Mouse (Mus musculus): Measurements from ENCODE around the gene Ubtf. TPM values are rescaled to one million over a fixed set of nuclear protein-coding genes. Genes with fewer than 3 reads are reported as not detected.
A peak's percentile ranks its signal among the peaks of the same experiment; 100 is the strongest.

Ubtf gene
- polyA plus RNA-seq, 1 experiment = 27.7 TPM

- peaks cover 9% of the 10 kb centered on the region for H3K4me1 ChIP-seq (ENCODE audit: control insufficient read depth, insufficient read depth, low read length)
- H3K4me3 ChIP-seq (replicated peaks; ENCODE audit: extremely low read depth, low read depth, low read length) = no peak overlapping the region
- WGBS = 69% methylated on average over 1 of the region's 1 CpGs
- DNase-seq = no peak
- no peak for TF ChIP-seq CTCF (IDR thresholded peaks at IDR 0.05; ENCODE audit: insufficient read depth, low read length)
- TF ChIP-seq POLR2A (IDR thresholded peaks at IDR 0.05; ENCODE audit: borderline replicate concordance, extremely low read depth, low read depth, low read length) = no peak
Observed at GRCm38 (mm10) chr11:102337921-102338320, 18.4 kb upstream of the Ubtf start.

GRCm38 (mm10) chr11:102336191-102336590, 16.6 kb upstream of the Ubtf start:
- Histone ChIP-seq H3K4me3 (replicated peaks; ENCODE audit: extremely low read depth, low read depth, low read length) (no peak overlapping the region), H3K4me1 (ENCODE audit: control insufficient read depth, insufficient read depth, low read length) (peaks cover 9% of the 10 kb centered on the region)
- DNase-seq = no peak
- 58% methylated on average over 1 of the region's 1 CpGs for WGBS
- no peak for TF ChIP-seq CTCF (IDR thresholded peaks at IDR 0.05; ENCODE audit: insufficient read depth, low read length)
- no peak for TF ChIP-seq POLR2A (IDR thresholded peaks at IDR 0.05; ENCODE audit: borderline replicate concordance, extremely low read depth, low read depth, low read length)

GRCm38 (mm10) chr11:102334973-102335700, 15.6 kb upstream of the Ubtf start:
- WGBS = 22% methylated on average over 9 of the region's 9 CpGs
- TF ChIP-seq CTCF (IDR thresholded peaks at IDR 0.05; ENCODE audit: insufficient read depth, low read length) (no peak), POLR2A (IDR thresholded peaks at IDR 0.05; ENCODE audit: borderline replicate concordance, extremely low read depth, low read depth, low read length) (no peak)
- Histone ChIP-seq H3K4me1 (ENCODE audit: control insufficient read depth, insufficient read depth, low read length) (peaks cover 9% of the 10 kb centered on the region), H3K4me3 (replicated peaks; ENCODE audit: extremely low read depth, low read depth, low read length) (no peak overlapping the region)
- peak; percentile 10 for DNase-seq

GRCm38 (mm10) chr11:102334010-102334409, 14.5 kb upstream of the Ubtf start:
- WGBS = 52% methylated on average over 4 of the region's 4 CpGs
- Histone ChIP-seq H3K4me1 (ENCODE audit: control insufficient read depth, insufficient read depth, low read length) (peaks cover 8% of the 10 kb centered on the region), H3K4me3 (replicated peaks; ENCODE audit: extremely low read depth, low read depth, low read length) (no peak overlapping the region)
- TF ChIP-seq POLR2A (IDR thresholded peaks at IDR 0.05; ENCODE audit: borderline replicate concordance, extremely low read depth, low read depth, low read length) (no peak), CTCF (IDR thresholded peaks at IDR 0.05; ENCODE audit: insufficient read depth, low read length) (no peak)
- no peak for DNase-seq

GRCm38 (mm10) chr11:102333061-102333460, 13.5 kb upstream of the Ubtf start:
- peaks cover 5% of the 10 kb centered on the region for H3K4me1 ChIP-seq (ENCODE audit: control insufficient read depth, insufficient read depth, low read length)

GRCm38 (mm10) chr11:102331806-102332205, 12.3 kb upstream of the Ubtf start:
- TF ChIP-seq POLR2A (IDR thresholded peaks at IDR 0.05; ENCODE audit: borderline replicate concordance, extremely low read depth, low read depth, low read length) (no peak), CTCF (IDR thresholded peaks at IDR 0.05; ENCODE audit: insufficient read depth, low read length) (no peak)
- no peak overlapping the region for H3K4me3 ChIP-seq (replicated peaks; ENCODE audit: extremely low read depth, low read depth, low read length)
- peaks cover 5% of the 10 kb centered on the region for H3K4me1 ChIP-seq (ENCODE audit: control insufficient read depth, insufficient read depth, low read length)
- WGBS = 57% methylated on average over 4 of the region's 4 CpGs
- no peak for DNase-seq

More at GRCm38 (mm10) chr11:102333061-102333460, 13.5 kb upstream of the Ubtf start:
- no peak overlapping the region for H3K4me3 ChIP-seq (replicated peaks; ENCODE audit: extremely low read depth, low read depth, low read length)
- no peak for DNase-seq
- TF ChIP-seq POLR2A (IDR thresholded peaks at IDR 0.05; ENCODE audit: borderline replicate concordance, extremely low read depth, low read depth, low read length) = no peak
- TF ChIP-seq CTCF (IDR thresholded peaks at IDR 0.05; ENCODE audit: insufficient read depth, low read length) = no peak

GRCm38 (mm10) chr11:102330039-102330438, 10.5 kb upstream of the Ubtf start:
- Histone ChIP-seq H3K4me3 (replicated peaks; ENCODE audit: extremely low read depth, low read depth, low read length) (no peak overlapping the region), H3K4me1 (ENCODE audit: control insufficient read depth, insufficient read depth, low read length) (peaks cover 3% of the 10 kb centered on the region)
- no peak for DNase-seq
- no peak for TF ChIP-seq CTCF (IDR thresholded peaks at IDR 0.05; ENCODE audit: insufficient read depth, low read length)
- TF ChIP-seq POLR2A (IDR thresholded peaks at IDR 0.05; ENCODE audit: borderline replicate concordance, extremely low read depth, low read depth, low read length) = no peak
- WGBS = 73% methylated on average over 3 of the region's 3 CpGs

GRCm38 (mm10) chr11:102329518-102329917, 10.0 kb upstream of the Ubtf start:
- TF ChIP-seq CTCF (IDR thresholded peaks at IDR 0.05; ENCODE audit: insufficient read depth, low read length) (no peak), POLR2A (IDR thresholded peaks at IDR 0.05; ENCODE audit: borderline replicate concordance, extremely low read depth, low read depth, low read length) (no peak)
- no peaks in the 10 kb centered on the region for H3K4me1 ChIP-seq (ENCODE audit: control insufficient read depth, insufficient read depth, low read length)
- DNase-seq = no peak
- H3K4me3 ChIP-seq (replicated peaks; ENCODE audit: extremely low read depth, low read depth, low read length) = no peak overlapping the region

- WGBS = 75% methylated on average over 7 of the region's 7 CpGs
- Histone ChIP-seq H3K4me3 (replicated peaks; ENCODE audit: extremely low read depth, low read depth, low read length) (no peak overlapping the region), H3K4me1 (ENCODE audit: control insufficient read depth, insufficient read depth, low read length) (no peaks in the 10 kb centered on the region)
- no peak for DNase-seq
- TF ChIP-seq POLR2A (IDR thresholded peaks at IDR 0.05; ENCODE audit: borderline replicate concordance, extremely low read depth, low read depth, low read length) = no peak
Observed at GRCm38 (mm10) chr11:102327839-102328238, 8.3 kb upstream of the Ubtf start.

- DNase-seq = no peak
- no peak overlapping the region for H3K4me3 ChIP-seq (replicated peaks; ENCODE audit: extremely low read depth, low read depth, low read length)
- 40% methylated on average over 5 of the region's 5 CpGs for WGBS
- H3K4me1 ChIP-seq (ENCODE audit: control insufficient read depth, insufficient read depth, low read length) = no peaks in the 10 kb centered on the region
- TF ChIP-seq CTCF (IDR thresholded peaks at IDR 0.05; ENCODE audit: insufficient read depth, low read length) = no peak
- TF ChIP-seq POLR2A (IDR thresholded peaks at IDR 0.05; ENCODE audit: borderline replicate concordance, extremely low read depth, low read depth, low read length) = no peak
Observed at GRCm38 (mm10) chr11:102327250-102327649, 7.7 kb upstream of the Ubtf start.

Data from lung, adult 2 months (tissue).